Mouse (Mus musculus) embryonic facial prominence, embryonic 14.5 days (tissue): ENCODE measurements around the gene Nppa. TPM values are rescaled to one million over a fixed set of nuclear protein-coding genes. Genes with fewer than 3 reads are reported as not detected.
A peak's percentile ranks its signal among the peaks of the same experiment; 100 is the strongest.

ENCODE experiments used
- ATAC-seq: fragments of 200-750 bp; cut with Nextera tagmentation; 2 replicates; pipeline ENCODE4 v1.8.0; 2017; ENCODE audit warnings: low read depth, moderate number of reproducible peaks, moderate TSS enrichment
- DNase-seq: peaks from one replicate; pipeline ENCODE4 v3.0.0-alpha.2; 2015; ENCODE audit warnings: low spot score
- H3K27ac ChIP-seq: fragments of 300-500 bp; sonication (generic); replicated peaks from 2 replicates; pipeline ENCODE4 v1.5.1; 2014; ENCODE audit warnings: low read depth, mild to moderate bottlenecking, low read length, moderate library complexity
- H3K27me3 ChIP-seq: fragments of 300-500 bp; sonication (generic); replicated peaks from 2 replicates; pipeline ENCODE4 v1.6.1; 2014; ENCODE audit warnings: low read length; ENCODE audit not compliant: control insufficient read depth, insufficient read depth
- H3K36me3 ChIP-seq: fragments of 300-500 bp; sonication (generic); 2 replicates; pipeline ENCODE4 v1.6.1; 2014; ENCODE audit warnings: low read length, mixed read lengths; ENCODE audit not compliant: control insufficient read depth, insufficient read depth
- H3K4me1 ChIP-seq: fragments of 300-500 bp; sonication (generic); 2 replicates; pipeline ENCODE4 v1.6.1; 2014; ENCODE audit warnings: antibody characterized with exemption, low read length; ENCODE audit not compliant: control insufficient read depth, insufficient read depth
- H3K4me2 ChIP-seq: fragments of 300-500 bp; sonication (generic); 2 replicates; pipeline ENCODE4 v1.6.1; 2014; ENCODE audit warnings: low read depth, mild to moderate bottlenecking, low read length, moderate library complexity, mixed read lengths
- H3K4me3 ChIP-seq: fragments of 300-500 bp; sonication (generic); 2 replicates; pipeline ENCODE4 v1.5.1; 2014; ENCODE audit warnings: low read depth, mild to moderate bottlenecking, low read length
- H3K9ac ChIP-seq: fragments of 300-500 bp; sonication (generic); 2 replicates; pipeline ENCODE4 v1.6.1; 2014; ENCODE audit warnings: low read depth, mild to moderate bottlenecking, low read length, moderate library complexity, mixed read lengths
- H3K9me3 ChIP-seq: fragments of 300-500 bp; sonication (generic); 2 replicates; pipeline ENCODE4 v1.6.1; 2016; ENCODE audit warnings: low read length; ENCODE audit not compliant: control insufficient read depth
- WGBS: fragments of 180-500 bp; shearing (Covaris S2); extraction: QIAGEN DNeasy Blood & Tissue Kit; methylation state at CpG from one replicate; pipeline ENCODE4 v1.1.7; 2014; 5-methylcytosine and 5-hydroxymethylcytosine counted together
- polyA plus RNA-seq: library from polyadenylated mRNA; unstranded; fragments of >200 nt; fragmentation: Nextera tagmentation; extraction: Ambion mirVana; gene quantifications from 2 replicates; pipeline ENCODE4 v1.2.1, GENCODE M21; 2014

Nppa gene
- not detected in 2 replicates for polyA plus RNA-seq

GRCm38 (mm10) chr4:148000202-148000772 lies at the start of gene Nppa:
Gene Nppa, plus strand, starts transcription at chr4:148000722.
- Histone ChIP-seq H3K9ac (no peak within 1 kb of the TSS), H3K36me3 (peaks cover 14% of the 10 kb centered on the region), H3K9me3 (no peaks in the 10 kb centered on the region), H3K27me3 (no peaks in the 10 kb centered on the region), H3K4me1 (no peaks in the 10 kb centered on the region), H3K27ac (no peak within 1 kb of the TSS), H3K4me3 (no peak within 1 kb of the TSS), H3K4me2 (no peak within 1 kb of the TSS)
- 46% methylated on average over 12 of the region's 12 CpGs for WGBS
- DNase-seq (no peak), ATAC-seq (no peak)

- peaks cover 2% of the 10 kb centered on the region; the same call in 1 of the 2 replicates for H3K36me3 ChIP-seq
- no peak overlapping the region for H3K4me3 ChIP-seq
- WGBS, result 8% methylated on average over 4 of the region's 4 CpGs
- no peak overlapping the region for H3K4me2 ChIP-seq
- no peaks in the 10 kb centered on the region for H3K4me1 ChIP-seq
- H3K27me3 ChIP-seq, result no peaks in the 10 kb centered on the region
- DNase-seq (peak; percentile 38), ATAC-seq (no peak)
- H3K27ac ChIP-seq, result no peak overlapping the region
- H3K9me3 ChIP-seq, result no peaks in the 10 kb centered on the region
- H3K9ac ChIP-seq, result no peak overlapping the region
Observed at GRCm38 (mm10) chr4:147953590-147953989, 46.9 kb upstream of the Nppa start.

- H3K27me3 ChIP-seq, result no peaks in the 10 kb centered on the region
- ATAC-seq (no peak), DNase-seq (peak; percentile 59)
- no peak overlapping the region for H3K4me3 ChIP-seq
- H3K27ac ChIP-seq, result no peak overlapping the region
- no peaks in the 10 kb centered on the region for H3K4me1 ChIP-seq
- H3K9ac ChIP-seq, result no peak overlapping the region
- no peaks in the 10 kb centered on the region for H3K36me3 ChIP-seq
- 40% methylated on average over 11 of the region's 11 CpGs for WGBS
- H3K4me2 ChIP-seq, result no peak overlapping the region
- H3K9me3 ChIP-seq, result no peaks in the 10 kb centered on the region
Observed at GRCm38 (mm10) chr4:147957141-147957540, 43.4 kb upstream of the Nppa start.

GRCm38 (mm10) chr4:147959881-147960831 lies 40.4 kb upstream of the Nppa start:
- Histone ChIP-seq H3K36me3 (no peaks in the 10 kb centered on the region), H3K27me3 (no peaks in the 10 kb centered on the region), H3K9ac (no peak overlapping the region), H3K9me3 (no peaks in the 10 kb centered on the region), H3K27ac (no peak overlapping the region), H3K4me1 (no peaks in the 10 kb centered on the region), H3K4me3 (no peak overlapping the region), H3K4me2 (no peak overlapping the region)
- DNase-seq, result peak; percentile 79
- WGBS, result 43% methylated on average over 6 of the region's 6 CpGs
- ATAC-seq, result peak; percentile 80

- H3K4me2 ChIP-seq, result no peak overlapping the region
- 34% methylated on average over 6 of the region's 6 CpGs for WGBS
- no peaks in the 10 kb centered on the region for H3K4me1 ChIP-seq
- DNase-seq (no peak), ATAC-seq (no peak)
- H3K27me3 ChIP-seq, result no peaks in the 10 kb centered on the region
- H3K9ac ChIP-seq, result no peak overlapping the region
- no peaks in the 10 kb centered on the region for H3K9me3 ChIP-seq
- no peak overlapping the region for H3K27ac ChIP-seq
- H3K4me3 ChIP-seq, result no peak overlapping the region
- H3K36me3 ChIP-seq, result no peaks in the 10 kb centered on the region
Observed at GRCm38 (mm10) chr4:147962781-147963180, 37.7 kb upstream of the Nppa start.

- Histone ChIP-seq H3K9me3 (no peaks in the 10 kb centered on the region), H3K9ac (no peak overlapping the region), H3K27ac (no peak overlapping the region), H3K4me2 (no peak overlapping the region), H3K4me3 (no peak overlapping the region), H3K27me3 (no peaks in the 10 kb centered on the region), H3K4me1 (no peaks in the 10 kb centered on the region), H3K36me3 (no peaks in the 10 kb centered on the region)
- DNase-seq, result no peak
- WGBS, result 85% methylated on average over 15 of the region's 15 CpGs
- ATAC-seq, result no peak
Observed at GRCm38 (mm10) chr4:147963623-147964022, 36.9 kb upstream of the Nppa start.

GRCm38 (mm10) chr4:147965712-147966111 lies 34.8 kb upstream of the Nppa start:
- Histone ChIP-seq H3K27me3 (no peaks in the 10 kb centered on the region), H3K4me1 (no peaks in the 10 kb centered on the region), H3K9ac (no peak overlapping the region), H3K9me3 (no peaks in the 10 kb centered on the region), H3K4me3 (no peak overlapping the region), H3K4me2 (no peak overlapping the region), H3K27ac (no peak overlapping the region), H3K36me3 (no peaks in the 10 kb centered on the region)
- DNase-seq, result no peak
- WGBS, result 67% methylated on average over 7 of the region's 7 CpGs
- no peak for ATAC-seq

- DNase-seq (no peak), ATAC-seq (no peak)
- no peak overlapping the region for H3K9ac ChIP-seq
- H3K27me3 ChIP-seq, result no peaks in the 10 kb centered on the region
- H3K4me2 ChIP-seq, result no peak overlapping the region
- H3K9me3 ChIP-seq, result no peaks in the 10 kb centered on the region
- WGBS, result 77% methylated on average over 2 of the region's 2 CpGs
- H3K4me3 ChIP-seq, result no peak overlapping the region
- H3K4me1 ChIP-seq, result no peaks in the 10 kb centered on the region
- no peak overlapping the region for H3K27ac ChIP-seq
- no peaks in the 10 kb centered on the region for H3K36me3 ChIP-seq
Observed at GRCm38 (mm10) chr4:147968816-147969215, 31.7 kb upstream of the Nppa start.
